Mouse (Mus musculus): ENCODE results near the gene Setd1b. TPM values are rescaled to one million over a fixed set of nuclear protein-coding genes. Genes with fewer than 3 reads are reported as not detected.

The Setd1b gene
- polyA plus RNA-seq (2012; rRNA removed), result 10.7 and 18.5 TPM in 2 replicates

GRCm38 (mm10) chr5:123142161-123143157, at the start of gene Setd1b:
TSS of gene Setd1b (plus strand) at chr5:123142193.
- Histone ChIP-seq H3K4me1 (ENCODE audit: control insufficient read depth, insufficient read depth, insufficient read length, low read length) (peaks cover 4% of the 10 kb centered on the region), H3K27ac (ENCODE audit: insufficient read depth, low read depth, low read length) (peak within 1 kb of the TSS; percentile 97), H3K27me3 (ENCODE audit: control insufficient read depth, insufficient read depth, low read length) (no peaks in the 10 kb centered on the region), H3K36me3 (ENCODE audit: control insufficient read depth, insufficient read depth, low read length) (peaks cover 22% of the 10 kb centered on the region), H3K4me3 (ENCODE audit: low read depth, low read length) (peak within 1 kb of the TSS; percentile 88)
- no peak for TF ChIP-seq CTCF (IDR thresholded peaks at IDR 0.05; ENCODE audit: extremely low read depth, insufficient read length, insufficient replicate concordance, low read depth, low read length)
- TF ChIP-seq POLR2A (IDR thresholded peaks at IDR 0.05; ENCODE audit: low read depth, low read length), result peak; percentile 54; the same call in 1 of the 2 replicates
- under 1% methylated on average over 102 of the region's 103 CpGs for WGBS

GRCm38 (mm10) chr5:123093077-123093633, 48.8 kb upstream of the Setd1b start:
- TF ChIP-seq POLR2A (IDR thresholded peaks at IDR 0.05; ENCODE audit: low read depth, low read length) (no peak), CTCF (IDR thresholded peaks at IDR 0.05; ENCODE audit: extremely low read depth, insufficient read length, insufficient replicate concordance, low read depth, low read length) (no peak)
- no peaks in the 10 kb centered on the region for H3K27me3 ChIP-seq (ENCODE audit: control insufficient read depth, insufficient read depth, low read length)
- no peak overlapping the region for H3K27ac ChIP-seq (ENCODE audit: insufficient read depth, low read depth, low read length)
- H3K36me3 ChIP-seq (ENCODE audit: control insufficient read depth, insufficient read depth, low read length), result no peaks in the 10 kb centered on the region
- H3K4me1 ChIP-seq (ENCODE audit: control insufficient read depth, insufficient read depth, insufficient read length, low read length), result no peaks in the 10 kb centered on the region
- H3K4me3 ChIP-seq (ENCODE audit: low read depth, low read length), result no peak overlapping the region
- WGBS, result 73% methylated on average over 14 of the region's 14 CpGs

GRCm38 (mm10) chr5:123094238-123094991, 47.6 kb upstream of the Setd1b start:
- TF ChIP-seq CTCF (IDR thresholded peaks at IDR 0.05; ENCODE audit: extremely low read depth, insufficient read length, insufficient replicate concordance, low read depth, low read length), result no peak
- no peak for TF ChIP-seq POLR2A (IDR thresholded peaks at IDR 0.05; ENCODE audit: low read depth, low read length)
- WGBS, result 77% methylated on average over 25 of the region's 25 CpGs
- no peaks in the 10 kb centered on the region for H3K36me3 ChIP-seq (ENCODE audit: control insufficient read depth, insufficient read depth, low read length)
- H3K4me3 ChIP-seq (ENCODE audit: low read depth, low read length), result no peak overlapping the region
- H3K4me1 ChIP-seq (ENCODE audit: control insufficient read depth, insufficient read depth, insufficient read length, low read length), result no peaks in the 10 kb centered on the region
- no peak overlapping the region for H3K27ac ChIP-seq (ENCODE audit: insufficient read depth, low read depth, low read length)
- no peaks in the 10 kb centered on the region for H3K27me3 ChIP-seq (ENCODE audit: control insufficient read depth, insufficient read depth, low read length)

GRCm38 (mm10) chr5:123096299-123096698, 45.7 kb upstream of the Setd1b start:
- no peaks in the 10 kb centered on the region for H3K4me1 ChIP-seq (ENCODE audit: control insufficient read depth, insufficient read depth, insufficient read length, low read length)
- H3K36me3 ChIP-seq (ENCODE audit: control insufficient read depth, insufficient read depth, low read length), result no peaks in the 10 kb centered on the region
- no peak overlapping the region for H3K27ac ChIP-seq (ENCODE audit: insufficient read depth, low read depth, low read length)
- no peak for TF ChIP-seq CTCF (IDR thresholded peaks at IDR 0.05; ENCODE audit: extremely low read depth, insufficient read length, insufficient replicate concordance, low read depth, low read length)
- no peak for TF ChIP-seq POLR2A (IDR thresholded peaks at IDR 0.05; ENCODE audit: low read depth, low read length)
- no peak overlapping the region for H3K4me3 ChIP-seq (ENCODE audit: low read depth, low read length)
- no peaks in the 10 kb centered on the region for H3K27me3 ChIP-seq (ENCODE audit: control insufficient read depth, insufficient read depth, low read length)
- WGBS, result 88% methylated on average over 8 of the region's 8 CpGs

GRCm38 (mm10) chr5:123098487-123098886, 43.5 kb upstream of the Setd1b start:
- Histone ChIP-seq H3K27me3 (ENCODE audit: control insufficient read depth, insufficient read depth, low read length) (no peaks in the 10 kb centered on the region), H3K27ac (ENCODE audit: insufficient read depth, low read depth, low read length) (no peak overlapping the region), H3K36me3 (ENCODE audit: control insufficient read depth, insufficient read depth, low read length) (no peaks in the 10 kb centered on the region), H3K4me3 (ENCODE audit: low read depth, low read length) (no peak overlapping the region), H3K4me1 (ENCODE audit: control insufficient read depth, insufficient read depth, insufficient read length, low read length) (no peaks in the 10 kb centered on the region)
- TF ChIP-seq POLR2A (IDR thresholded peaks at IDR 0.05; ENCODE audit: low read depth, low read length) (no peak), CTCF (IDR thresholded peaks at IDR 0.05; ENCODE audit: extremely low read depth, insufficient read length, insufficient replicate concordance, low read depth, low read length) (no peak)
- WGBS, result 79% methylated on average over 2 of the region's 2 CpGs

- Histone ChIP-seq H3K4me1 (ENCODE audit: control insufficient read depth, insufficient read depth, insufficient read length, low read length) (0 out of 2 replicates have a peak, but pooled peaks cover 2% of the 10 kb centered on the region), H3K27ac (ENCODE audit: insufficient read depth, low read depth, low read length) (no peak overlapping the region), H3K36me3 (ENCODE audit: control insufficient read depth, insufficient read depth, low read length) (no peaks in the 10 kb centered on the region), H3K4me3 (ENCODE audit: low read depth, low read length) (no peak overlapping the region), H3K27me3 (ENCODE audit: control insufficient read depth, insufficient read depth, low read length) (no peaks in the 10 kb centered on the region)
- WGBS, result 70% methylated on average over 7 of the region's 7 CpGs
- TF ChIP-seq CTCF (IDR thresholded peaks at IDR 0.05; ENCODE audit: extremely low read depth, insufficient read length, insufficient replicate concordance, low read depth, low read length), result no peak
- TF ChIP-seq POLR2A (IDR thresholded peaks at IDR 0.05; ENCODE audit: low read depth, low read length), result no peak
Observed at GRCm38 (mm10) chr5:123102376-123102775, 39.6 kb upstream of the Setd1b start.
